ENCODE assay signal across 27 mouse cellular contexts in genomic region chr11:32242209-32242608, GRCm38 (mm10). TPM values are rescaled to one million over a fixed set of nuclear protein-coding genes. Genes with fewer than 3 reads are reported as not detected.
A peak's percentile ranks its signal among the peaks of the same experiment; 100 is the strongest.
DNase-seq lines count a peak whose midpoint lies in the region; ATAC-seq and TF ChIP-seq lines count a peak whose summit lies in the region.
"Had no signal": no experiment of that assay in that cellular context is flagged by ENCODE, and none has a peak within 500 bp of the region (broad histone marks: within the 10 kb centered on the region; RNA-seq: fewer than 3 reads in every experiment).

No protein-coding gene starts in this region.

- H3K4me3 ChIP-seq in forebrain, postnatal 0 days (ENCODE audit: low read depth, low read length) = no peak overlapping the region
- H3K4me3 ChIP-seq in forebrain, embryonic 16.5 days (replicated peaks; ENCODE audit: low read length) = no peak overlapping the region
- no peak overlapping the region for H3K4me3 ChIP-seq in neural tube, embryonic 13.5 days
- H3K4me3 ChIP-seq in liver, embryonic 13.5 days (replicated peaks) = no peak overlapping the region
- no peak overlapping the region for H3K4me3 ChIP-seq in kidney, embryonic 16.5 days (ENCODE audit: low read length)
- H3K4me3 ChIP-seq: embryonic facial prominence, embryonic 10.5 days; forebrain, embryonic 12.5 days; gastrocnemius, adult 2 months; hindbrain, embryonic 15.5 days; limb, embryonic 13.5 days; midbrain, embryonic 12.5 days had no signal

- H3K4me2 ChIP-seq in forebrain, postnatal 0 days (ENCODE audit: low read depth) = no peak overlapping the region
- no peak overlapping the region for H3K4me2 ChIP-seq in forebrain, embryonic 16.5 days (ENCODE audit: low read length)
- no peak overlapping the region for H3K4me2 ChIP-seq in neural tube, embryonic 13.5 days
- H3K4me2 ChIP-seq in liver, embryonic 13.5 days = peak overlapping the region; percentile 26
- H3K4me2 ChIP-seq in kidney, embryonic 16.5 days (replicated peaks; ENCODE audit: low read depth, low read length) = no peak overlapping the region
- H3K4me2 ChIP-seq: forebrain, embryonic 12.5 days; hindbrain, embryonic 15.5 days; limb, embryonic 13.5 days; lung, embryonic 14.5 days; midbrain, embryonic 12.5 days had no signal

- DNase-seq in forebrain, postnatal 0 days = no peak
- no peak for DNase-seq in neural tube, embryonic 10.5 days (ENCODE audit: extremely low spot score, low spot score)
- no peak for DNase-seq in liver, embryonic 13.5 days
- no peak for DNase-seq in layer of hippocampus, adult 18-20 months (ENCODE audit: low spot score in 2 of 2)
- DNase-seq in left cerebral cortex, adult 8-10 months (ENCODE audit: low spot score in 2 of 2) = no peak
- DNase-seq: adrenal gland, postnatal 14 days; cerebellum, adult 11 months; cerebellum, postnatal 10 days; gastrocnemius, adult 2 months; heart, postnatal 4 days; kidney, adult 11 months; lung, embryonic 14.5 days had no signal

- no peaks in the 10 kb centered on the region for H3K9me3 ChIP-seq in forebrain, postnatal 0 days (ENCODE audit: low read length)
- H3K9me3 ChIP-seq in forebrain, embryonic 16.5 days (ENCODE audit: control insufficient read depth, low read length) = no peaks in the 10 kb centered on the region
- H3K9me3 ChIP-seq in neural tube, embryonic 13.5 days = no peaks in the 10 kb centered on the region
- H3K9me3 ChIP-seq in liver, embryonic 13.5 days (replicated peaks) = no peaks in the 10 kb centered on the region
- H3K9me3 ChIP-seq in kidney, embryonic 16.5 days (ENCODE audit: low read length) = no peaks in the 10 kb centered on the region
- H3K9me3 ChIP-seq: embryonic facial prominence, embryonic 10.5 days; forebrain, embryonic 12.5 days; hindbrain, embryonic 15.5 days; limb, embryonic 13.5 days; midbrain, embryonic 12.5 days had no signal

- 0 out of 2 replicates have a peak overlapping the region, but pooled peaks have one; percentile 6 for H3K9ac ChIP-seq in forebrain, postnatal 0 days
- no peak overlapping the region for H3K9ac ChIP-seq in forebrain, embryonic 16.5 days (replicated peaks; ENCODE audit: low read depth, low read length)
- H3K9ac ChIP-seq in neural tube, embryonic 13.5 days = peak overlapping the region; percentile 17; the same call in 1 of the 2 replicates
- H3K9ac ChIP-seq in liver, embryonic 13.5 days = peak overlapping the region; percentile 81
- no peak overlapping the region for H3K9ac ChIP-seq in kidney, embryonic 16.5 days (replicated peaks; ENCODE audit: low read length)
- H3K9ac ChIP-seq: forebrain, embryonic 12.5 days; hindbrain, embryonic 15.5 days; limb, embryonic 13.5 days; lung, embryonic 14.5 days; midbrain, embryonic 12.5 days had no signal

- no peak for ATAC-seq in forebrain, postnatal 0 days
- no peak for ATAC-seq in forebrain, embryonic 16.5 days
- ATAC-seq in neural tube, embryonic 13.5 days (ENCODE audit: low read depth) = no peak
- peak; percentile 26 for ATAC-seq in liver, embryonic 13.5 days (ENCODE audit: low read depth)
- ATAC-seq in kidney, embryonic 16.5 days (ENCODE audit: low FRiP score, low TSS enrichment) = no peak

- H3K4me1 ChIP-seq in forebrain, postnatal 0 days (ENCODE audit: insufficient read depth) = no peaks in the 10 kb centered on the region
- peaks cover 11% of the 10 kb centered on the region for H3K4me1 ChIP-seq in forebrain, embryonic 16.5 days (replicated peaks; ENCODE audit: control insufficient read depth, insufficient read depth, low read length)
- peaks cover 5% of the 10 kb centered on the region for H3K4me1 ChIP-seq in neural tube, embryonic 13.5 days (replicated peaks)
- H3K4me1 ChIP-seq in liver, embryonic 13.5 days (replicated peaks) = peaks cover 96% of the 10 kb centered on the region
- peaks cover 18% of the 10 kb centered on the region for H3K4me1 ChIP-seq in kidney, embryonic 16.5 days (ENCODE audit: insufficient read depth, low read length)
- H3K4me1 ChIP-seq: forebrain, embryonic 12.5 days; midbrain, embryonic 12.5 days had no signal

- whole genome bisulfite sequencing in forebrain, postnatal 0 days = 92% methylated on average over 3 of the region's 3 CpGs
- 92% methylated on average over 3 of the region's 3 CpGs for WGBS in forebrain, embryonic 16.5 days
- 89% methylated on average over 3 of the region's 3 CpGs for WGBS in neural tube, embryonic 13.5 days
- 80% methylated on average over 3 of the region's 3 CpGs for WGBS in liver, embryonic 13.5 days (ENCODE audit: insufficient replicate concordance)
- WGBS in kidney, embryonic 16.5 days = 92% methylated on average over 3 of the region's 3 CpGs

- no peak overlapping the region for H3K27ac ChIP-seq in forebrain, postnatal 0 days (ENCODE audit: low read depth, low read length)
- no peak overlapping the region for H3K27ac ChIP-seq in forebrain, embryonic 16.5 days (ENCODE audit: low read length)
- no peak overlapping the region for H3K27ac ChIP-seq in neural tube, embryonic 13.5 days (replicated peaks)
- peak overlapping the region; percentile 97 for H3K27ac ChIP-seq in liver, embryonic 13.5 days
- no peak overlapping the region for H3K27ac ChIP-seq in kidney, embryonic 16.5 days (ENCODE audit: low read length)
- H3K27ac ChIP-seq: forebrain, embryonic 12.5 days; limb, embryonic 13.5 days; midbrain, embryonic 12.5 days; stomach, postnatal 0 days had no signal

- H3K36me3 ChIP-seq in forebrain, postnatal 0 days (ENCODE audit: insufficient read depth) = peaks cover 35% of the 10 kb centered on the region
- H3K36me3 ChIP-seq in forebrain, embryonic 16.5 days (ENCODE audit: control insufficient read depth, insufficient read depth) = peaks cover 8% of the 10 kb centered on the region
- peaks cover 63% of the 10 kb centered on the region for H3K36me3 ChIP-seq in neural tube, embryonic 13.5 days
- peaks cover 76% of the 10 kb centered on the region for H3K36me3 ChIP-seq in liver, embryonic 13.5 days
- peaks cover 15% of the 10 kb centered on the region for H3K36me3 ChIP-seq in kidney, embryonic 16.5 days (ENCODE audit: insufficient read depth, low read length)

- no peak for TF ChIP-seq CTCF in forebrain, postnatal 0 days (IDR thresholded peaks at IDR 0.05; ENCODE audit: low read depth)

- H3K27me3 ChIP-seq in forebrain, postnatal 0 days (ENCODE audit: insufficient read depth, low read length) = no peaks in the 10 kb centered on the region
- H3K27me3 ChIP-seq in forebrain, embryonic 16.5 days (replicated peaks; ENCODE audit: control insufficient read depth, insufficient read depth, low read length) = no peaks in the 10 kb centered on the region
- no peaks in the 10 kb centered on the region for H3K27me3 ChIP-seq in neural tube, embryonic 13.5 days
- no peaks in the 10 kb centered on the region for H3K27me3 ChIP-seq in liver, embryonic 13.5 days
- H3K27me3 ChIP-seq in kidney, embryonic 16.5 days (ENCODE audit: insufficient read depth, low read length) = no peaks in the 10 kb centered on the region
- H3K27me3 ChIP-seq: forebrain, embryonic 12.5 days; hindbrain, embryonic 15.5 days; limb, embryonic 13.5 days; midbrain, embryonic 12.5 days had no signal

RNA-seq across cellular contexts. Expression of gene Mpg, which starts 15.9 kb away (rescaled TPM):
- 28.4 and 29.7 TPM in 2 replicates for total RNA-seq in forebrain, postnatal 0 days (2014; rRNA removed)
- polyA plus RNA-seq in forebrain, postnatal 0 days (2015; fragmentation: Nextera tagmentation; extraction: Ambion mirVana) = 26.4 and 31.0 TPM in 2 replicates
- polyA plus RNA-seq in forebrain, embryonic 16.5 days (2015; fragmentation: Nextera tagmentation; extraction: Ambion mirVana) = 36.7 and 38.1 TPM in 2 replicates
- polyA plus RNA-seq in neural tube, embryonic 13.5 days (2015; fragmentation: Nextera tagmentation; extraction: Ambion mirVana) = 35.8 and 36.6 TPM in 2 replicates
- 19.7 and 21.6 TPM in 2 replicates for polyA plus RNA-seq in liver, embryonic 13.5 days (2015; fragmentation: Nextera tagmentation; extraction: Ambion mirVana)
- 38.3 and 42.4 TPM in 2 replicates for polyA plus RNA-seq in kidney, embryonic 16.5 days (2015; fragmentation: Nextera tagmentation; extraction: Ambion mirVana)
- 10 to 100 TPM; 16.2 to 16.3 TPM for total RNA-seq in layer of hippocampus, adult 18-20 months (2021)
- 10 to 100 TPM; 19.3 to 22.4 (median 20.9) TPM for total RNA-seq in left cerebral cortex, adult 8-10 months (2022)

RNA-seq across cellular contexts. Expression of gene Rhbdf1, which starts 20.1 kb away (rescaled TPM):
- total RNA-seq in forebrain, postnatal 0 days (2014; rRNA removed) = 16.3 and 23.2 TPM in 2 replicates
- polyA plus RNA-seq in forebrain, postnatal 0 days (2015; fragmentation: Nextera tagmentation; extraction: Ambion mirVana) = 14.7 and 17.9 TPM in 2 replicates
- polyA plus RNA-seq in forebrain, embryonic 16.5 days (2015; fragmentation: Nextera tagmentation; extraction: Ambion mirVana) = 21.1 and 23.3 TPM in 2 replicates
- polyA plus RNA-seq in neural tube, embryonic 13.5 days (2015; fragmentation: Nextera tagmentation; extraction: Ambion mirVana) = 28.9 and 30.4 TPM in 2 replicates
- polyA plus RNA-seq in liver, embryonic 13.5 days (2015; fragmentation: Nextera tagmentation; extraction: Ambion mirVana) = 5.6 and 6.2 TPM in 2 replicates
- polyA plus RNA-seq in kidney, embryonic 16.5 days (2015; fragmentation: Nextera tagmentation; extraction: Ambion mirVana) = 61.9 and 62.1 TPM in 2 replicates
- total RNA-seq in layer of hippocampus, adult 18-20 months (2021) = 10 to 100 TPM; 10.3 to 14.5 TPM
- 10 to 100 TPM in 2 of 4 experiments, 1 to 10 TPM in 2; 8.4 to 14.2 (median 10.1) TPM for total RNA-seq in left cerebral cortex, adult 8-10 months (2022)
- total RNA-seq: megakaryocyte, adult 5-6 weeks had no signal

RNA-seq across cellular contexts. Expression of gene Nprl3, which starts 25.3 kb away (rescaled TPM):
- 34.6 and 51.9 TPM in 2 replicates for total RNA-seq in forebrain, postnatal 0 days (2014; rRNA removed)
- 32.0 and 38.1 TPM in 2 replicates for polyA plus RNA-seq in forebrain, postnatal 0 days (2015; fragmentation: Nextera tagmentation; extraction: Ambion mirVana)
- 52.2 and 56.7 TPM in 2 replicates for polyA plus RNA-seq in forebrain, embryonic 16.5 days (2015; fragmentation: Nextera tagmentation; extraction: Ambion mirVana)
- polyA plus RNA-seq in neural tube, embryonic 13.5 days (2015; fragmentation: Nextera tagmentation; extraction: Ambion mirVana) = 39.8 and 42.8 TPM in 2 replicates
- polyA plus RNA-seq in liver, embryonic 13.5 days (2015; fragmentation: Nextera tagmentation; extraction: Ambion mirVana) = 27.5 and 29.7 TPM in 2 replicates
- polyA plus RNA-seq in kidney, embryonic 16.5 days (2015; fragmentation: Nextera tagmentation; extraction: Ambion mirVana) = 50.2 and 50.8 TPM in 2 replicates
- total RNA-seq in layer of hippocampus, adult 18-20 months (2021) = 10 to 100 TPM; 48.6 to 49.0 TPM
- total RNA-seq in left cerebral cortex, adult 8-10 months (2022) = 10 to 100 TPM; 55.3 to 63.7 (median 60.5) TPM

RNA-seq across cellular contexts. Expression of gene Hba-x, which starts 34.0 kb away (rescaled TPM):
- total RNA-seq in forebrain, postnatal 0 days (2014; rRNA removed) = not detected in 2 replicates
- polyA plus RNA-seq in forebrain, postnatal 0 days (2015; fragmentation: Nextera tagmentation; extraction: Ambion mirVana) = not detected in 2 replicates
- 9.4 and 11.3 TPM in 2 replicates for polyA plus RNA-seq in forebrain, embryonic 16.5 days (2015; fragmentation: Nextera tagmentation; extraction: Ambion mirVana)
- 319 and 454 TPM in 2 replicates for polyA plus RNA-seq in neural tube, embryonic 13.5 days (2015; fragmentation: Nextera tagmentation; extraction: Ambion mirVana)
- polyA plus RNA-seq in liver, embryonic 13.5 days (2015; fragmentation: Nextera tagmentation; extraction: Ambion mirVana) = 289 and 430 TPM in 2 replicates
- polyA plus RNA-seq in kidney, embryonic 16.5 days (2015; fragmentation: Nextera tagmentation; extraction: Ambion mirVana) = 20.0 and 23.7 TPM in 2 replicates
- total RNA-seq in layer of hippocampus, adult 18-20 months (2021) = not detected
- total RNA-seq in left cerebral cortex, adult 8-10 months (2022) = not detected
- total RNA-seq: adrenal gland, postnatal 14 days; gastrocnemius, adult 2 months; gastrocnemius, postnatal 4 days; layer of hippocampus, postnatal 14 days; left cerebral cortex, postnatal 10 days; megakaryocyte, adult 5-6 weeks had no signal
- polyA plus RNA-seq: large intestine, adult 2 months; small intestine, adult 2 months had no signal

RNA-seq across cellular contexts. Expression of gene Snrnp25, which starts 37.0 kb away (rescaled TPM):
- total RNA-seq in forebrain, postnatal 0 days (2014; rRNA removed) = 15.2 and 34.0 TPM in 2 replicates
- polyA plus RNA-seq in forebrain, postnatal 0 days (2015; fragmentation: Nextera tagmentation; extraction: Ambion mirVana) = 50.4 and 58.0 TPM in 2 replicates
- polyA plus RNA-seq in forebrain, embryonic 16.5 days (2015; fragmentation: Nextera tagmentation; extraction: Ambion mirVana) = 45.0 and 45.6 TPM in 2 replicates
- polyA plus RNA-seq in neural tube, embryonic 13.5 days (2015; fragmentation: Nextera tagmentation; extraction: Ambion mirVana) = 45.7 and 46.8 TPM in 2 replicates
- 92.2 and 93.1 TPM in 2 replicates for polyA plus RNA-seq in liver, embryonic 13.5 days (2015; fragmentation: Nextera tagmentation; extraction: Ambion mirVana)
- 56.6 and 61.1 TPM in 2 replicates for polyA plus RNA-seq in kidney, embryonic 16.5 days (2015; fragmentation: Nextera tagmentation; extraction: Ambion mirVana)
- 10 to 100 TPM; 25.0 to 28.1 TPM for total RNA-seq in layer of hippocampus, adult 18-20 months (2021)
- total RNA-seq in left cerebral cortex, adult 8-10 months (2022) = 10 to 100 TPM; 20.8 to 22.5 (median 22.0) TPM

Comparison
In these comparisons a context has a peak if more than half of its experiments do, and no peak if none do; other contexts are left out.
1. H3K9ac ChIP-seq: peak in forebrain, postnatal 0 days (single experiment), neural tube, embryonic 13.5 days (single experiment) and liver, embryonic 13.5 days (single experiment); none in forebrain, embryonic 16.5 days (single experiment) and kidney, embryonic 16.5 days (single experiment).